Mouse (Mus musculus) MEL (cell line): Measurements from ENCODE around the gene Ptprh.

Experiments
- CTCF ChIP-seq, 3 experiments: IDR thresholded peaks in 2 of 3; conservative IDR thresholded peaks in 1 of 3; 2 replicates each; pipeline ENCODE4 v1.5.1; 2011 to 2012; ENCODE audit warnings: low read length in 3 of 3, low read depth in 2 of 3, mild to moderate bottlenecking in 2 of 3, improper control_type of control experiment in 1 of 3, inconsistent platforms in 1 of 3, mixed read lengths in 1 of 3, moderate library complexity in 1 of 3; ENCODE audit not compliant: control insufficient read depth in 1 of 3, insufficient read depth in 1 of 3, poor library complexity in 1 of 3, severe bottlenecking in 1 of 3
- EP300 ChIP-seq, 2 experiments: IDR thresholded peaks; 2 replicates each; pipeline ENCODE4 v1.6.1; 2011; ENCODE audit warnings: improper control_type of control experiment in 2 of 2, low read length in 2 of 2, low read depth in 1 of 2, mild to moderate bottlenecking in 1 of 2
- GATA1 ChIP-seq: IDR thresholded peaks from 2 replicates; pipeline ENCODE4 v1.6.1; 2011; ENCODE audit warnings: low read depth, low read length, improper control_type of control experiment
- HCFC1 ChIP-seq: IDR thresholded peaks from 2 replicates; pipeline ENCODE4 v1.6.1; 2012; ENCODE audit warnings: low read depth, mild to moderate bottlenecking, inconsistent platforms, low read length, improper control_type of control experiment, moderate library complexity
- MAFK ChIP-seq: IDR thresholded peaks from 2 replicates; pipeline ENCODE4 v1.6.1; 2011; ENCODE audit warnings: low read depth, mild to moderate bottlenecking, low read length, improper control_type of control experiment, borderline replicate concordance
- MXI1 ChIP-seq: IDR thresholded peaks from 2 replicates; pipeline ENCODE4 v1.6.1; 2011; ENCODE audit warnings: mild to moderate bottlenecking, low read depth, low read length, improper control_type of control experiment
- POLR2AphosphoS2 ChIP-seq: IDR thresholded peaks from 2 replicates; pipeline ENCODE4 v1.6.1; 2011; ENCODE audit warnings: low read length, improper control_type of control experiment
- SMC3 ChIP-seq: IDR thresholded peaks from 2 replicates; pipeline ENCODE4 v1.6.1; 2011; ENCODE audit warnings: low read depth, low read length, improper control_type of control experiment
- TAL1 ChIP-seq: IDR thresholded peaks from 2 replicates; pipeline ENCODE4 v1.6.1; 2012; ENCODE audit warnings: mild to moderate bottlenecking, inconsistent platforms, low read length, moderate library complexity, mixed read lengths
- TCF12 ChIP-seq: IDR thresholded peaks from 2 replicates; pipeline ENCODE4 v1.6.1; 2014; ENCODE audit warnings: low read depth, mild to moderate bottlenecking, inconsistent platforms, low read length, improper control_type of control experiment, moderate library complexity
- UBTF ChIP-seq: IDR thresholded peaks from 2 replicates; pipeline ENCODE4 v1.6.1; 2012; ENCODE audit warnings: low read depth, mild to moderate bottlenecking, inconsistent platforms, low read length, improper control_type of control experiment, moderate library complexity, borderline replicate concordance; ENCODE audit not compliant: insufficient read depth
- USF1 ChIP-seq: IDR thresholded peaks from 2 replicates; pipeline ENCODE4 v1.6.1; 2014; ENCODE audit warnings: low read depth, mild to moderate bottlenecking, inconsistent platforms, low read length, improper control_type of control experiment, moderate library complexity
- USF2 ChIP-seq, 2 experiments: IDR thresholded peaks; 2 replicates each; pipeline ENCODE4 v1.6.1; 2011 to 2012; ENCODE audit warnings: improper control_type of control experiment in 2 of 2, low read length in 2 of 2, borderline replicate concordance in 1 of 2, inconsistent platforms in 1 of 2, low read depth in 1 of 2, mild to moderate bottlenecking in 1 of 2; ENCODE audit not compliant: insufficient read depth in 1 of 2
- ZNF384 ChIP-seq: IDR thresholded peaks from 2 replicates; pipeline ENCODE4 v1.6.1; 2012; ENCODE audit warnings: low read depth, mild to moderate bottlenecking, inconsistent platforms, low read length, improper control_type of control experiment

DNA sequence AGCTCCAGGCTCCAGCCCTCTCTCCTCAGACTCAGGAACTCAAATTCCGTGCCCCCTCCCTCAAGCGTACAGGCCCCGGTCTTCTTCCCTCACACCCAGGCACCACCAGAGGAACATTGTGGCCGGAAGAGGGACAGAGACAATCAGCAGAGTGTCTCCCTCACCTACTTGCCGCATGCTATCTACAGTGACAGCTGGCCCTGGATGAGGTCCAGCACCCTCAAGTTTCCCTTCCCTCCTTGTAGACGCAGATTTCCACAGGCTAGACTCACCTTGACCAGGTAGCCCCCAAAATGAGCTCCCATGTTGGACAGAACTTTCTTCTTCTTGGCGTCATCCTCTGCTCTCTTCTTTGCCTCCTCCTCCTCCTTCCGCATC, 95.1 kb downstream of the Ptprh start:
- no peak for TF ChIP-seq UBTF
- TF ChIP-seq CTCF (IDR thresholded peaks at IDR 0.05 in 2 of 3, conservative IDR thresholded peaks at IDR 0.05 in 1 of 3; ENCODE audit: control insufficient read depth in 1 of 3, insufficient read depth in 1 of 3, low read depth in 2 of 3, low read length in 3 of 3, poor library complexity in 1 of 3, severe bottlenecking in 1 of 3): no peak
- peak; percentile 76 for TF ChIP-seq GATA1
- TF ChIP-seq POLR2AphosphoS2: no peak
- TF ChIP-seq TCF12: peak; percentile 86
- no peak for TF ChIP-seq ZNF384
- no peak for TF ChIP-seq SMC3
- no peak for TF ChIP-seq HCFC1
- TF ChIP-seq TAL1: peak; percentile 90
- peak; percentile 72 to 84 for TF ChIP-seq EP300 (IDR thresholded peaks at IDR 0.05; ENCODE audit: low read depth in 1 of 2, low read length in 2 of 2)
- no peak for TF ChIP-seq USF1
- no peak for TF ChIP-seq USF2 (IDR thresholded peaks at IDR 0.05; ENCODE audit: borderline replicate concordance in 1 of 2, insufficient read depth in 1 of 2, low read depth in 1 of 2, low read length in 2 of 2)
- no peak; the same call in 1 of the 2 replicates for TF ChIP-seq MAFK
- no peak; the same call in 1 of the 2 replicates for TF ChIP-seq MXI1
